Mouse (Mus musculus) cerebellum, adult 8-10 months (tissue): ENCODE data around the gene Lcn8.

Experiments
- DNase-seq: peaks from one replicate; pipeline ENCODE4 v3.0.0; 2022

Lcn8 gene

GRCm38 (mm10) chr2:25652902-25653301 is at the start of gene Lcn8:
Gene Lcn8, plus strand, starts transcription at chr2:25653120.
- no peak for DNase-seq

- DNase-seq = peak; percentile 90
Observed at GRCm38 (mm10) chr2:25607761-25608622, 44.9 kb upstream of the Lcn8 start, which contains the start of gene Rabl6. Gene Rabl6, minus strand, starts transcription at chr2:25608521.

GRCm38 (mm10) chr2:25608671-25609070 is 44.2 kb upstream of the Lcn8 start:
- DNase-seq = no peak

- no peak for DNase-seq
Observed at GRCm38 (mm10) chr2:25616398-25616797, 36.5 kb upstream of the Lcn8 start.

- no peak for DNase-seq
Observed at GRCm38 (mm10) chr2:25617578-25617977, 35.3 kb upstream of the Lcn8 start, which contains the start of gene Ccdc183. Gene Ccdc183, minus strand, starts transcription at chr2:25617678.

DNA sequence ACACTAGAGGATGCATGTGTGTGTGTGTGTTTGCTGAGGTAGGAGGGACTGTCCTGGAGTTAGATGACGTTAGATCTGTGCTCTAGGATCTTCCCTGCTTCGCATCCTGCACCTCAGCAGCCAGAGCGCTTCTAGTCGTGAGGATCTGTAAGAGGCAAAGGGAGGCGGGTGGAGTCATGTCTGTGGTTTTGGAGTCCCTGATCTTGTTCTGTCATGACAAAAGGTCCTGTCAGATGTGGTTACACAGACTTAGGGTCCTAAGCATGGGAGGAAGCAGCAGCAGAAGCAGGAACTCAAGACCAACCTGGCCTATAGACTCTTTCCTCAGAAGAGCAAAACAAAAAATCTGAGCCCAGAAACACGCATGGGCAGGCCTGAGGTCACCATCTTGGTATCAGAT is 32.5 kb upstream of the Lcn8 start:
- DNase-seq = peak; percentile 10

DNA sequence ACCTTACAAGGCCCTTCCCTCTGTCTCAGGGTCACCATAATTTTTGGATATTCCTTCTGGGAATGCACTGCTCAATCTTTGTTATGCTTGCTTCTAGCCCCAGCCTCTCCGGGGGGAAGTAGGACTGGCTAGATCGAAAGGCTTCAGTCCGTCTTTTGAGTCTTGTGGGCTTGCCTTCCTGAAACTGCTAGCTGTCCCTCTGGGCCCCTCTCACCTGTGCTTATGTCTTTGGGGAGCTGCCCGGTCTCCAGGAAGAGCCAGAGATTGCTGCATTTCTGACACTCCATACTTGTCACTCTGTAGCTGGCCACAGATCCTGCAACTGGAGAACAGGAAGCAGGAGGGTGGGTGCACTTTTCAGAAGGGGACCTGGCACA is 32.1 kb upstream of the Lcn8 start:
- DNase-seq = no peak

DNA sequence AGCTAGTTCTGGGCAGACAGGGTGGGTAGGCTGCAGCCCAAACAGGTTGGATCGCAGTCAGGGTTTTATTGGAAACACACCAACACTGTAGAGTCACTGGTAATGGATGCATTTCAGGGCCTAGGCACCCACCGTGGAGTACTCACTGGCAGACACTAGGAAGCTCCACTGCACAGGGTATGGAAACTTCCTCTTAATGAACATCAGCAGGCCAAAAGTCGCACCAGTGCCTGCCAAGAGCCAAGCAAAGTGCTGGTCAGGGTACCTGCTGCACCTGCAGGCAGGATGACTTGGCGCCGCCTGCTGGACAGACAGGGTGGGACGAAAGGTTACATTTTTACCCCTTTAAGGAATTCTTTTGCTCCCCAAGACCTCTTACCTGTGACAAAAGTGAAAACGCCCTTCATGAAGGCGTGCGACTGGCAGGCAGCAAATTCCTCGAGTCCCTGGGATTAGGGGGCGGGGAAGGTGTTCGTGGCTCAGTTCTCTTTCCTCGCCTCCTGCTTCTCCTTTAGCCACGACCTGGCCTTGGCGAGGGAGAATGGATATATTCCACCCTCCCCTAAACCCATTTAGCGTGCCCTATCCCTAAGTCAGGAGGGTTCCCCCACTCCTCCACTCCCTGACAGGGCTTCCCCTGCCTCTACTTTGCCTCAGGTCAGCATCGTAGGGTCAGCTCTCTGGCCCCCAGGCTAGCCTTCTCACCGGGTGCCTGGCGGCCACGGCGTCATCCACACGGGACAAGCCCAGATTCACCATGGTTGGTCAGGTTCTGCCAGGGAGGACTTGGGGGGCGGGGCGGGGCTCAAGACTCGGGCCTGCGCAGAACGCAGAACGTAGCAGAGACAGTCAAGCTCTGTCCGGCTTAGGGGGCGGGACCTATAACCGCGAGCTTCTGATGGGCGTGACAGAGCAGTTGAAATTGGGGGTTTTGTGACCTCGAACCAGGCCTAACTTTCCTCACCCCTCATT is 31.4 kb upstream of the Lcn8 start, which contains the start of gene Tmem141:
Gene Tmem141, minus strand, starts transcription at position 777 of the 972 bp plus-strand sequence.
- DNase-seq = peak; percentile 89

DNA sequence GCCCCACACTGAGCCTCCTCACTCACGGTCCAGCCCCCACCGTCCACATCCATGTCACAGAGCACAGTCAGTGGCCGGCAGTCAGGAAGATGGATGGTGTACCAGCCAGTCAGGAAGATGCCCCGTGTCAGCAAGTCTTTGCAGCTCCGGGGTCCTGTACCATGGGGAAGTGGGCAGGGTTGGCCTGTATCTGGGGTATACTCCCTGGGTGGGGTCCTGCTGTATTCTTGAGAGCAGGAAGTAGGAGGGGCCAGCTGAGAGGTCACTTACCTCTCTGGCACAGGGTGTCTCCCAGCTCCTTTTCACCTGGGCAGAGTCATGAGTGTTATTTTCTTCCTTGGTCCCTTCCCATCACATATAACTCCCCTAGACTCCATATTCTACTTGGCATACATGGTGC is 26.9 kb upstream of the Lcn8 start:
- no peak for DNase-seq

- DNase-seq = no peak
Observed at GRCm38 (mm10) chr2:25627811-25628210, 25.1 kb upstream of the Lcn8 start, which contains the start of gene Fcna. Gene Fcna, minus strand, starts transcription at chr2:25628030.

- no peak for DNase-seq
Observed at GRCm38 (mm10) chr2:25628738-25629137, 24.2 kb upstream of the Lcn8 start.

DNA sequence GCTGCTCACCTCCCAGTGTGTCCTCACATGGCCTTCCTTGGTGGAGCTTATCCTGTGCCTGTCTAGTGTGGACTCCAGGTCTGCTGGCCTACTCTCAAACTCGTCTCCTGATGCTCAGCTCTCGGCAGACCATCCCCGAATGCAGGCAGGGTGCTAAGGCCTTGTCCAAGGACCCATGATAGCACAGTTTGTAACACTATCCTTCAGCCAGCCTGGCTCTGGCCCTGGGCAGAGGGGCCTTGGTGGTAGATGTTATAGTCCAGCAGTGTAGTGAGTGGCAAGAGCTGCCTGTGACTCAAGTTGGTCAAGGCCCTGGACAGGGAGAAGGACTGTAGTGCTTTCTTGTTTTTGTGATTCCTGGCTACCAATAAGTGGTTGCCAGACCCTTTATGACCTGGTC is 19.3 kb upstream of the Lcn8 start:
- no peak for DNase-seq

- DNase-seq = no peak
Observed at GRCm38 (mm10) chr2:25634046-25634445, 18.9 kb upstream of the Lcn8 start.

GRCm38 (mm10) chr2:25639890-25640289 is 13.0 kb upstream of the Lcn8 start:
- no peak for DNase-seq

DNA sequence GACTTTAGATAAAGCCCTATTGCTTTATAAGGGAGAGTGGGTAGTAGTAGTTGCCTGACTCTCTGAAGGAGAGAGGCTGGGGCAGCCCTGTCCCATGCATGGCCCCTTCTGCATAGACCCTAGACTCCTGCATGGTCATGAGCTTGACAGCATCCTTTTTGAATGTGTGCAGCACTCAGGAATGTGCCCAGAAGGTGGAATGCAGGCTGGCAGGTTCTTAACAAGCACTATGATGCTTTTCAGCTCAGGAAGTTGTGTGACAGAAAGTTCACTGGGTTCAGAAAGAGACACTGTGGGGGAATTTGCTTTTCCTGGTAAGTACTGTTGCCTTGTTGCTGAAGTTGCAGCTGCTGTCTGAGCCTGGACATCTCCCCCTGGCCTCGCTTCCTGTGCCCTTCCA is 1.6 kb downstream of the Lcn8 start:
- DNase-seq = no peak

DNA sequence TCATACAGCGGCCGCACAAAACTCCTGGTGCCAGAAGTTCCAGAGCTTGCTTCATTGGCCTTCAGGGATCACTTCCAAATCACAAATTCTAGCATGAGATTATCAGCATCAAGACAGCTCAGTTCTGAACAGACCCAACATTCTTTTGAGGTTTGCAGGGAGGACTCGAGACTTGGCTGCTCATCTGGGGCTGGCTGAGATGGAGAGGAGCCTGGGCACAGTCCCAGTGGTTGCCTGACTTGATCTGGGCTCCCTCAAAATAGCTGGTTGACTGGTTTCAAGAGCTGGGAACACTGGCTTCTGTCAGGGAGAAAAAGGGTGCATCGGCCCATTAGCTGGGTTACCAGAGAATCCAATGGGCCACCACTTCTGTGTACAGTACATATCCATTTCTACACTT is 3.8 kb downstream of the Lcn8 start:
- no peak for DNase-seq

DNA sequence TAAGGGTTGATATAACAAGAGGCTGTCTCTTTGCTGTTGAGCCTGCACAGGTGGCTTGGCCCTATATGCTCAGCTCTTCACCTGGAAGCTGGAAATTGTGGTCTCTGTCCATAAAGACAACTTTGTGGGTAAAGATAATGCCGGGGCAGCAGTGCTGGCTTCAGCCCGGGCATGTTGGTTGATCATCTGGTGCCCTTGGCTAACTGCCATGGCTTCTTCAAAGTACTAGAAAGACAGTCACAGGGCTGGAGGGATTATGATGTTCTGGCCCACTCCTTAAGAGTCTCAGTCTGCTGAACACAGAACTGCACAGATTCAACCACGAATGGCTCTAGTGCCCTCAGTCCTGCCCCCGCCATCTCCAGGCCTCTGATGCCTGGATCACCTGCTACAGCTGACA is 4.3 kb downstream of the Lcn8 start:
- peak; percentile 31 for DNase-seq

DNA sequence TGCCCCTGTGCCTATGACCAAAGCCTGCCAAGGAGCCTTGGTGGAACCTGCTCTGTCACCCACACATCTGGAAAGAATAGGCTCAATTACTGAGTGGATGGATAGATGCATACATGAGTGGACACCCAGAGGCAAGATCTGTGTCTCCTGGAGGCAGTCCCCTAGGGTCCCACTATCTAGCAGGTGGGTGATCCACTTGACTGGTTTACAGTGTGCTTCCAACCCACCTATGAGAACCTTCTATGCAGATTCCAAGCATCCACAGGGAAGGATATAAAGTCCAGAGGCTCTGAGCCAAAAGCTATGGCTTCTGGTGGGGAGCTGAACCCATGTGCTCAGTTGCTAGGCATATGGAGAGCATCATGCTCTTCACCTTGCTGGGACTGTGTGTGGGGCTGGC is 4.7 kb downstream of the Lcn8 start, which contains the start of gene Lcn5:
Gene Lcn5, plus strand, starts transcription at position 301 of the 400 bp plus-strand sequence.
- DNase-seq = no peak

DNA sequence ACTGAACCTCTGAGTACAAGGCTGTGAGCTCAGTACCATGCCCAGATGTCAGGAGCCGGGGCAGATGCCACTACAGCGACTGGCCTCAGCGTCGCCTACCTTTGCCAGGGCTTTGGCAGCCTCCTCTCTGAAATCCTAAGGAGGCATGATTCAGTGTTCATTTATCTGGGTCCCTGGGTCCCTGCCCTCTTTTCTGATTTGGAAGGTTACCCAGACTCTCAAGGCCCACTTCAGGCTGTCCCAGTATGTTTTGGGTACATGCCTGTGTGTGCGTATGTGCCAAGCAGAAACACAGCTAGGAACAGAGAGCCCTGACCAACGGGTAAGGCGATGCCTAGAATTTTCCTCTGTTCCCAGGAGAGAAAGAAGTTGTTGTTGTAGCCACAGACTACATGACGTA is 7.4 kb downstream of the Lcn8 start:
- no peak for DNase-seq

GRCm38 (mm10) chr2:25661245-25661970 is 8.5 kb downstream of the Lcn8 start:
- DNase-seq = no peak

- peak; percentile 20 for DNase-seq
Observed at GRCm38 (mm10) chr2:25663511-25663910, 10.6 kb downstream of the Lcn8 start.

DNA sequence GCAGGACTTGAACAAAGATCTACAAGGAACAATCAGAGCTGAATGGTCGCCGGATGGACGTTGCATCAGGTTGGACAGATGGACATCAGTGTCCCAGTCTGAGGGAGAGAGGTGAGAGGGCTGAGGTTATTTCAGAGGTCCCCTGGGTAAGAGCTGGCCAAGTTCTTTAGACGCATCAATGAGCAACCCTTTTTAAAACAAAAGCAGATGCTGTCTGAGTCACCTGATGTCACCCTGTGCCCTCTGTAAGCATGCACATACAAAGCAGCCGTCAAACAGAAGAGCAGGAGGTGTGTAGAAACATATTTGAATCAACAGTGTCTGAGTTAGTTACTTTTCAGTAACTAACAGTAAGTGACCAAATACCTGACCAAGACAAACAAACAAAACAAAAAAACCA is 11.2 kb downstream of the Lcn8 start:
- no peak for DNase-seq

DNA sequence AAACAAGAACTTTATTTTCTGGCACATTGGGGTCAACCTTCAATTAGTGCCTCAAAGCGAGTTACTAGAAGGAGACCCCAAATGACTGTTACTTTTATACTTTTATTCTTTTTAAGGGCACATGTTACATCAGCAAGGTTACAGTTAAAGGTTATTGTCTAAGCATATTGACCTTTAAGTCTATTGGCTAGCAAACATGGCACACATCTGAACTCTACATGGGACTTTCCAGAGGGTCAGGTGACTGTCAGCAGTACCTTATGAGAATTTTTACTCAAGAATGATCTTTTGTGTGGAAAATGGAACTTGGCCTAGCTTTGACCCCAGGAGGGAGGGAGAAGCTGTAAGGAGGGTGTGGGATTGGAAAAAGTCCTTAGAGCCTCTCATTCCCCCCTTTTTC is 13.6 kb downstream of the Lcn8 start:
- DNase-seq = no peak
